8 mouse cellular contexts compared by ENCODE assay signal in the genomic region with DNA sequence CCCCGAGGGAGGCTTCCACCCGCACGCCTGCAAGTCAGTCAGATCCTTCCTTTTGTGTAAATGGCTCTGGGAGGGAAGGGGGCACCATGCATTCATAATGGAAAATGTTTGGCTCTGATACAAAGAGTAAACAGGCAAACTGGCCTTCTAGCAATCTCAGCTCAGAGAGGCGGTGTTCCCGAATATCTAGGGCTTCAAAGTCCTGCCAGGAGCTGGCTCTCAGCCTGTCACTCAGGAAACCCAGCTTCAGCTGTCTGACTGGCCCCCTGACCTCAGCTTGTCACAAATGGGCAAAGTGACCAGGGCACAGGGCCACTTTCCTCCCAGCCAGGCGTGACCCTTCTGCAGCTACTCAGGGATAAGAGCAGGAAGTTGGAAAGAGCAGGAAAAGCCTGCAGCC. TPM values are rescaled to one million over a fixed set of nuclear protein-coding genes. Genes with fewer than 3 reads are reported as not detected.
A peak's percentile ranks its signal among the peaks of the same experiment; 100 is the strongest.
DNase-seq lines count a peak whose midpoint lies in the region; ATAC-seq and TF ChIP-seq lines count a peak whose summit lies in the region.

No protein-coding gene starts in this region.

- no peaks in the 10 kb centered on the region for H3K36me3 ChIP-seq in hindbrain, embryonic 16.5 days (ENCODE audit: control insufficient read depth, insufficient read depth, low read length)

- no peak overlapping the region for H3K4me3 ChIP-seq in cerebellum, adult 2 months (replicated peaks; ENCODE audit: insufficient read depth, low read depth, low read length)
- H3K4me3 ChIP-seq in hindbrain, embryonic 16.5 days (ENCODE audit: low read length): no peak overlapping the region
- no peak overlapping the region for H3K4me3 ChIP-seq in lung, adult 2 months (replicated peaks; ENCODE audit: extremely low read depth, low read depth, low read length)

- no peaks in the 10 kb centered on the region for H3K27me3 ChIP-seq in cerebellum, adult 2 months (ENCODE audit: control insufficient read depth, insufficient read depth, low read length)
- no peaks in the 10 kb centered on the region for H3K27me3 ChIP-seq in hindbrain, embryonic 16.5 days (replicated peaks; ENCODE audit: control insufficient read depth, insufficient read depth, low read length)

- WGBS in cerebellum, adult 2 months: 42% methylated on average over 6 of the region's 6 CpGs
- WGBS in hindbrain, embryonic 16.5 days: 39% methylated on average over 6 of the region's 6 CpGs
- WGBS in lung, adult 2 months: 21% methylated on average over 6 of the region's 6 CpGs

- DNase-seq in cerebellum, adult 2 months: peak; percentile 38 to 55
- no peak for DNase-seq in cerebellum, adult 8-10 months
- peak; percentile 57 for DNase-seq in ovary, postnatal 36 days (ENCODE audit: low spot score)
- DNase-seq in ovary, postnatal 10 days (ENCODE audit: low spot score): no peak
- peak; percentile 82 for DNase-seq in lung, adult 2 months
- DNase-seq in thymus, postnatal 10 days (ENCODE audit: low spot score in 2 of 2): no peak
- no peak for DNase-seq in layer of hippocampus, adult 9-10 months (ENCODE audit: low spot score)

- H3K9me3 ChIP-seq in hindbrain, embryonic 16.5 days (ENCODE audit: control insufficient read depth, low read length): no peaks in the 10 kb centered on the region

- H3K27ac ChIP-seq in cerebellum, adult 2 months (ENCODE audit: insufficient read depth, low read length): no peak overlapping the region
- peak overlapping the region; percentile 7; the same call in 1 of the 2 replicates for H3K27ac ChIP-seq in hindbrain, embryonic 16.5 days (ENCODE audit: low read depth, low read length)

- TF ChIP-seq POLR2A in cerebellum, adult 2 months (IDR thresholded peaks at IDR 0.05; ENCODE audit: borderline replicate concordance, insufficient read depth, low read length): no peak
- TF ChIP-seq POLR2A in lung, adult 2 months (IDR thresholded peaks at IDR 0.05; ENCODE audit: borderline replicate concordance, extremely low read depth, low read depth, low read length): no peak

- H3K4me1 ChIP-seq in cerebellum, adult 2 months (ENCODE audit: control insufficient read depth, insufficient read depth, low read length): peaks cover 5% of the 10 kb centered on the region; the same call in 1 of the 2 replicates
- H3K4me1 ChIP-seq in hindbrain, embryonic 16.5 days (ENCODE audit: control insufficient read depth, insufficient read depth, low read depth, low read length): peaks cover 10% of the 10 kb centered on the region
- peaks cover 20% of the 10 kb centered on the region for H3K4me1 ChIP-seq in lung, adult 2 months (ENCODE audit: control insufficient read depth, insufficient read depth, low read length)

- TF ChIP-seq CTCF in cerebellum, adult 2 months (IDR thresholded peaks at IDR 0.05; ENCODE audit: borderline replicate concordance, insufficient read depth, low read depth, low read length): no peak
- no peak for TF ChIP-seq CTCF in lung, adult 2 months (IDR thresholded peaks at IDR 0.05; ENCODE audit: insufficient read depth, low read length)

- H3K4me2 ChIP-seq in hindbrain, embryonic 16.5 days (ENCODE audit: low read length): no peak overlapping the region

- peak; percentile 63 for ATAC-seq in hindbrain, embryonic 16.5 days

- no peak overlapping the region for H3K9ac ChIP-seq in hindbrain, embryonic 16.5 days (ENCODE audit: low read depth, low read length)

RNA-seq across cellular contexts. Expression of a gene that starts 33.3 kb away (rescaled TPM):
- 92.0 and 99.4 TPM in 2 replicates for polyA plus RNA-seq in cerebellum, adult 2 months (2012; rRNA removed)
- 96.6 and 111 TPM in 2 replicates for polyA plus RNA-seq in hindbrain, embryonic 16.5 days (2015; fragmentation: Nextera tagmentation; extraction: Ambion mirVana)
- 10.9 and 18.0 TPM in 2 replicates for polyA plus RNA-seq in lung, adult 2 months (2012; rRNA removed)

Comparison
In these comparisons a context has a peak if more than half of its experiments do, and no peak if none do; other contexts are left out.
1. DNase-seq: peak in cerebellum, adult 2 months (2 of 2), ovary, postnatal 36 days (single experiment) and lung, adult 2 months (single experiment); none in cerebellum, adult 8-10 months (single experiment), ovary, postnatal 10 days (single experiment), thymus, postnatal 10 days (0 of 2) and layer of hippocampus, adult 9-10 months (single experiment).